Mouse (Mus musculus): ENCODE data around the gene Olfr251.
"Not testable (repeated sequence)": the region's sequence is repeated elsewhere in the genome, so short reads cannot be mapped to it uniquely, and the experiment has no call there.

The Olfr251 gene

GRCm38 (mm10) chr9:38376786-38377185 is at the start of gene Olfr251:
Gene Olfr251, plus strand, starts transcription at chr9:38377086.
- DNase-seq (ENCODE audit: low read depth, low spot score), result no peak

GRCm38 (mm10) chr9:38328760-38329159 is 48.1 kb upstream of the Olfr251 start, which contains the start of gene Olfr25:
Gene Olfr25, plus strand, starts transcription at chr9:38329060.
- no peak for DNase-seq (ENCODE audit: low read depth, low spot score)

DNA sequence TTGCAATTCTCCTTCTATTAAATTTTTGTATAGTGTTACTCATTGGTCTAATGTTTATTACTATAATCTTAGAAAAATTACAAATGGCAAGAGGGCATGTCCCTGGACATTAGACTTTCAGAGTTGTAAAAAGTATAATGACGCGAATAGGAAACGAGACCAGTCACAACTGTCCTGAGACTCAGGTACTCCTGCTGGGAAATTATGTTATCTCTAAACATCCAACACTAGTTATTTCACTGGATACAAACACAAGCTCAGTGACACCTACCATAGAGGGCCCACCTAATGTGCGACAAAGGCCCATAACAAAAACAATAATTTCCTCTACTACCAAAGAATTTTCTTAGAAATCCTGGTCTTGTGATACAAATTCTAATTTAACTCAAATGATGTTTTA is 28.8 kb upstream of the Olfr251 start, which contains the start of gene Olfr898:
Olfr898 (plus strand) TSS at position 301 of the 400 bp plus-strand sequence.
- DNase-seq (ENCODE audit: low read depth, low spot score), result no peak

- DNase-seq (ENCODE audit: low read depth, low spot score), result no peak
Measured at GRCm38 (mm10) chr9:38366596-38366995, 10.3 kb upstream of the Olfr251 start, which contains the start of gene Olfr250. Gene Olfr250, plus strand, starts transcription at chr9:38366896.

DNA sequence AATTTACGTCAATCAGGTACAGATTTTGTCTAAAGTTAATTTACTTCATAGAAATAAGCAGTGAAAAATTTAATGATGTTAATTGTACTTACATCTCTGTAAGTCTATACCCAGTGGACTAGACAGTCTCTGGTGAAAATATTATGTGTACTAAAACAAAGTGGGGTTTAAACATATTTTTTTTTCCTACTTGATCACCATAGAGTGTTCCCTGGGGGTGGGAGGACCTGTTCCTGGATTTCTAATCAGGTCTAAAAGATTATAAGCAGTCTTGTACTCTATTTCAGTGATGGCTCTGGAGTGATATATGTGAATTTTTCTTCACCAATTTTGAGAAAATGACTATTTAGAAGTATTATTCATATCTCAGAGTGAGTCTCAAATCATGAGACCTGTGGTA is 24.5 kb downstream of the Olfr251 start, which contains the start of gene Olfr147:
Olfr147 (plus strand) TSS at position 301 of the 400 bp plus-strand sequence.
- DNase-seq (ENCODE audit: low read depth, low spot score), result no peak

- DNase-seq (ENCODE audit: low read depth, low spot score), result not testable (repeated sequence)
Measured at GRCm38 (mm10) chr9:38407502-38407901, 30.6 kb downstream of the Olfr251 start.

GRCm38 (mm10) chr9:38413502-38413901 is 36.6 kb downstream of the Olfr251 start:
- DNase-seq (ENCODE audit: low read depth, low spot score), result not testable (repeated sequence)

GRCm38 (mm10) chr9:38423801-38424200 is 46.9 kb downstream of the Olfr251 start:
- no peak for DNase-seq (ENCODE audit: low read depth, low spot score)

GRCm38 (mm10) chr9:38427026-38427425 is 50.1 kb downstream of the Olfr251 start:
- no peak for DNase-seq (ENCODE audit: low read depth, low spot score)

DNA sequence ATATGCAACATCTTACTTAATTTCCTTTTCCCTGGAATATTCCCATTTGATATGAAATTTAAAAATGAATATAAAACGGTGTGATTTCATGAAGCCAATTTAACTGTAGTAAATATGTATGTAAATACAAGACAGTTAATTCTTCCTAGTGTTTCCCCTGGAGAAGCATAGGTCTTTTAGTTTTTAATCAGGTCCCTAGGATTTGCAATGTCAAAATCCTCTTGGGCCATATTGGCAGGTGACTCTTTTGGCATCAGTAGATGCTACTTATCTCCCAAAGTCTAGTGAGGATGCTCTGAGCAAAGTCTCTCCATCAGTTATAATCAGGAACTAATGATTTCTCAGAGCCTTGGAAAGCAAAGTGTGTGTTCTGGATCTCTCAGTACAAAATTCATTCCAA is 52.3 kb downstream of the Olfr251 start, which contains the start of gene Olfr901:
Olfr901 (plus strand) TSS at position 301 of the 400 bp plus-strand sequence.
- DNase-seq (ENCODE audit: low read depth, low spot score), result no peak
